Mouse (Mus musculus) CH12.LX (cell line): ENCODE data around the gene Ccdc157. TPM values are rescaled to one million over a fixed set of nuclear protein-coding genes. Genes with fewer than 3 reads are reported as not detected.

Source experiments
- DNase-seq: peaks from one replicate; pipeline ENCODE4 v3.0.0-alpha.2; 2013; ENCODE audit errors: extremely low read depth
- H3K27ac ChIP-seq: 2 replicates; pipeline ENCODE4 v1.5.1; 2012; ENCODE audit warnings: low read depth, mild to moderate bottlenecking, control low read depth, moderate library complexity; ENCODE audit not compliant: insufficient read depth
- H3K27me3 ChIP-seq: replicated peaks from 2 replicates; pipeline ENCODE3; 2012; ENCODE audit warnings: inconsistent platforms
- H3K36me3 ChIP-seq, 2 experiments: replicated peaks in 1 of 2; 2 replicates each; pipeline versions ENCODE3 to v1.6.1; 2012; ENCODE audit warnings: inconsistent platforms in 1 of 2, low read length in 1 of 2, mild to moderate bottlenecking in 1 of 2, mixed read lengths in 1 of 2, moderate library complexity in 1 of 2; ENCODE audit not compliant: control insufficient read depth in 1 of 2, insufficient read depth in 1 of 2
- H3K4me1 ChIP-seq, 2 experiments: 2 replicates each; pipeline ENCODE4 v1.6.1; 2012; ENCODE audit warnings: inconsistent platforms in 1 of 2, moderate library complexity in 1 of 2; ENCODE audit not compliant: insufficient read depth in 2 of 2, control insufficient read depth in 1 of 2
- H3K4me2 ChIP-seq: 2 replicates; pipeline ENCODE4 v1.6.1; 2012; ENCODE audit warnings: low read depth, mild to moderate bottlenecking, control low read depth; ENCODE audit not compliant: poor library complexity, insufficient read depth, severe bottlenecking
- H3K4me3 ChIP-seq, 3 experiments: fragments of 150-350 bp in 1 of 3; sonication (generic) in 1 of 3; replicated peaks in 1 of 3; 2 replicates each; pipeline versions ENCODE3 to v1.5.1; 2011 to 2012; ENCODE audit warnings: low read depth in 2 of 3, low read length in 2 of 3, mild to moderate bottlenecking in 2 of 3, moderate library complexity in 2 of 3, control low read depth in 1 of 3, improper control_type of control experiment in 1 of 3, inconsistent platforms in 1 of 3, mixed read lengths in 1 of 3; ENCODE audit not compliant: poor library complexity in 1 of 3
- H3K79me2 ChIP-seq: replicated peaks from 2 replicates; pipeline ENCODE4 v1.6.1; 2012; ENCODE audit warnings: mild to moderate bottlenecking, moderate library complexity; ENCODE audit not compliant: control insufficient read depth, poor library complexity, insufficient read depth, severe bottlenecking; ENCODE audit errors: extremely low read depth
- H3K9ac ChIP-seq: 2 replicates; pipeline ENCODE4 v1.6.1; 2012; ENCODE audit warnings: low read depth, mild to moderate bottlenecking, control low read depth, moderate library complexity; ENCODE audit not compliant: insufficient read depth
- H3K9me3 ChIP-seq: replicated peaks from 2 replicates; pipeline ENCODE3; 2012; ENCODE audit warnings: low read length, inconsistent platforms, mixed read lengths
- BHLHE40 ChIP-seq: IDR thresholded peaks from 2 replicates; pipeline ENCODE4 v1.6.1; 2011; ENCODE audit warnings: mild to moderate bottlenecking, low read depth, low read length, improper control_type of control experiment
- CHD1 ChIP-seq: IDR thresholded peaks from 2 replicates; pipeline ENCODE4 v1.6.1; 2012; ENCODE audit warnings: low read depth, low read length, improper control_type of control experiment, inconsistent platforms
- CHD2 ChIP-seq: IDR thresholded peaks from 2 replicates; pipeline ENCODE4 v1.6.1; 2011; ENCODE audit warnings: low read length, improper control_type of control experiment
- CTCF ChIP-seq, 2 experiments: IDR thresholded peaks in 1 of 2; conservative IDR thresholded peaks in 1 of 2; 2 replicates each; pipeline ENCODE4 v1.5.1; 2011 to 2012; ENCODE audit warnings: low read depth in 2 of 2, low read length in 2 of 2, improper control_type of control experiment in 1 of 2, inconsistent platforms in 1 of 2, mild to moderate bottlenecking in 1 of 2, moderate library complexity in 1 of 2
- E2F4 ChIP-seq: IDR thresholded peaks from 2 replicates; pipeline ENCODE4 v1.6.1; 2011; ENCODE audit warnings: low read depth, low read length, improper control_type of control experiment; ENCODE audit not compliant: insufficient replicate concordance
- ELF1 ChIP-seq: IDR thresholded peaks from 2 replicates; pipeline ENCODE4 v1.6.1; 2014; ENCODE audit warnings: low read depth, mild to moderate bottlenecking, inconsistent platforms, low read length, improper control_type of control experiment
- EP300 ChIP-seq: IDR thresholded peaks from 2 replicates; pipeline ENCODE4 v1.6.1; 2011; ENCODE audit warnings: low read length, improper control_type of control experiment
- ETS1 ChIP-seq: conservative IDR thresholded peaks from 2 replicates; pipeline ENCODE4 v1.6.1; 2012; ENCODE audit warnings: low read depth, mild to moderate bottlenecking, inconsistent platforms, low read length, improper control_type of control experiment, moderate library complexity
- GABPA ChIP-seq: IDR thresholded peaks from 2 replicates; pipeline ENCODE4 v1.6.1; 2012; ENCODE audit warnings: low read depth, low read length, improper control_type of control experiment, inconsistent platforms; ENCODE audit not compliant: insufficient replicate concordance
- HCFC1 ChIP-seq: IDR thresholded peaks from 2 replicates; pipeline ENCODE4 v1.6.1; 2012; ENCODE audit warnings: low read depth, mild to moderate bottlenecking, inconsistent platforms, low read length, improper control_type of control experiment
- IRF4 ChIP-seq: IDR thresholded peaks from 2 replicates; pipeline ENCODE4 v1.6.1; 2014; ENCODE audit warnings: low read depth, mild to moderate bottlenecking, inconsistent platforms, low read length, improper control_type of control experiment
- JUN ChIP-seq: IDR thresholded peaks from 2 replicates; pipeline ENCODE4 v1.6.1; 2011; ENCODE audit warnings: low read depth, mild to moderate bottlenecking, low read length, improper control_type of control experiment, moderate library complexity; ENCODE audit not compliant: insufficient read depth
- JUND ChIP-seq: conservative IDR thresholded peaks from 2 replicates; pipeline ENCODE4 v1.6.1; 2011; ENCODE audit warnings: low read depth, low read length, improper control_type of control experiment
- KAT2A ChIP-seq: IDR thresholded peaks from 2 replicates; pipeline ENCODE4 v1.6.1; 2012; ENCODE audit warnings: low read length, improper control_type of control experiment, inconsistent platforms; ENCODE audit not compliant: insufficient replicate concordance
- MAFK ChIP-seq: IDR thresholded peaks from 2 replicates; pipeline ENCODE4 v1.6.1; 2011; ENCODE audit warnings: low read length, improper control_type of control experiment; ENCODE audit not compliant: insufficient replicate concordance
- MAX ChIP-seq: IDR thresholded peaks from 2 replicates; pipeline ENCODE4 v1.6.1; 2011; ENCODE audit warnings: low read length, improper control_type of control experiment
- MAZ ChIP-seq: IDR thresholded peaks from 2 replicates; pipeline ENCODE4 v1.6.1; 2012; ENCODE audit warnings: low read depth, mild to moderate bottlenecking, inconsistent platforms, low read length, improper control_type of control experiment, moderate library complexity
- MEF2A ChIP-seq: IDR thresholded peaks from 2 replicates; pipeline ENCODE4 v1.6.1; 2014; ENCODE audit warnings: low read depth, mild to moderate bottlenecking, inconsistent platforms, low read length, improper control_type of control experiment, borderline replicate concordance
- MXI1 ChIP-seq: IDR thresholded peaks from 2 replicates; pipeline ENCODE4 v1.6.1; 2011; ENCODE audit warnings: mild to moderate bottlenecking, low read depth, low read length, improper control_type of control experiment
- MYC ChIP-seq: IDR thresholded peaks from 2 replicates; pipeline ENCODE4 v1.6.1; 2011; ENCODE audit warnings: low read depth, mild to moderate bottlenecking, improper control_type of control experiment, low read length
- NELFE ChIP-seq: IDR thresholded peaks from 2 replicates; pipeline ENCODE4 v1.6.1; 2011; ENCODE audit warnings: low read depth, low read length, improper control_type of control experiment
- NRF1 ChIP-seq: IDR thresholded peaks from 2 replicates; pipeline ENCODE4 v1.6.1; 2014; ENCODE audit warnings: low read depth, mild to moderate bottlenecking, inconsistent platforms, low read length, improper control_type of control experiment, moderate library complexity
- PAX5 ChIP-seq: IDR thresholded peaks from 2 replicates; pipeline ENCODE4 v1.6.1; 2012; ENCODE audit warnings: low read length, inconsistent platforms, mixed read lengths
- POLR2A ChIP-seq: IDR thresholded peaks from 2 replicates; pipeline ENCODE4 v1.6.1; 2011; ENCODE audit warnings: low read depth, mild to moderate bottlenecking, improper control_type of control experiment, low read length
- POLR2AphosphoS2 ChIP-seq: IDR thresholded peaks from 2 replicates; pipeline ENCODE4 v1.6.1; 2011; ENCODE audit warnings: low read depth, low read length, improper control_type of control experiment
- RAD21 ChIP-seq: IDR thresholded peaks from 2 replicates; pipeline ENCODE4 v1.6.1; 2011; ENCODE audit warnings: low read depth, mild to moderate bottlenecking, low read length, improper control_type of control experiment, moderate library complexity
- RCOR1 ChIP-seq: conservative IDR thresholded peaks from 2 replicates; pipeline ENCODE4 v1.6.1; 2012; ENCODE audit warnings: low read depth, mild to moderate bottlenecking, inconsistent platforms, low read length, improper control_type of control experiment
- SIN3A ChIP-seq: IDR thresholded peaks from 2 replicates; pipeline ENCODE4 v1.6.1; 2012; ENCODE audit warnings: low read length, improper control_type of control experiment, inconsistent platforms
- SMC3 ChIP-seq: IDR thresholded peaks from 2 replicates; pipeline ENCODE4 v1.6.1; 2011; ENCODE audit warnings: low read depth, low read length, improper control_type of control experiment
- TBP ChIP-seq: conservative IDR thresholded peaks from 2 replicates; pipeline ENCODE4 v1.6.1; 2011; ENCODE audit warnings: low read depth, low read length, improper control_type of control experiment
- TCF12 ChIP-seq: IDR thresholded peaks from 2 replicates; pipeline ENCODE4 v1.6.1; 2014; ENCODE audit warnings: low read depth, mild to moderate bottlenecking, inconsistent platforms, low read length, improper control_type of control experiment
- UBTF ChIP-seq: IDR thresholded peaks from 2 replicates; pipeline ENCODE4 v1.6.1; 2012; ENCODE audit warnings: low read depth, mild to moderate bottlenecking, inconsistent platforms, low read length, improper control_type of control experiment, moderate library complexity
- USF1 ChIP-seq: IDR thresholded peaks from 2 replicates; pipeline ENCODE4 v1.6.1; 2014; ENCODE audit warnings: low read depth, mild to moderate bottlenecking, inconsistent platforms, low read length, improper control_type of control experiment
- USF2 ChIP-seq: conservative IDR thresholded peaks from 2 replicates; pipeline ENCODE4 v1.6.1; 2011; ENCODE audit warnings: low read depth, low read length, improper control_type of control experiment
- ZC3H11A ChIP-seq: IDR thresholded peaks from 2 replicates; pipeline ENCODE4 v1.6.1; 2012; ENCODE audit warnings: low read depth, mild to moderate bottlenecking, inconsistent platforms, low read length, improper control_type of control experiment
- ZKSCAN1 ChIP-seq: IDR thresholded peaks from 2 replicates; pipeline ENCODE4 v1.6.1; 2012; ENCODE audit warnings: low read depth, inconsistent platforms, low read length, improper control_type of control experiment, borderline replicate concordance
- ZMIZ1 ChIP-seq: IDR thresholded peaks from 2 replicates; pipeline ENCODE4 v1.6.1; 2012; ENCODE audit warnings: low read depth, mild to moderate bottlenecking, inconsistent platforms, low read length, improper control_type of control experiment
- ZNF384 ChIP-seq: IDR thresholded peaks from 2 replicates; pipeline ENCODE4 v1.6.1; 2012; ENCODE audit warnings: low read depth, low read length, improper control_type of control experiment, inconsistent platforms
- dilution Hi-C: fragments of 300-500 bp; cut with MboI; formaldehyde crosslinking; loops from 2 replicates; pipeline ENCODE4 v1.14.3; 2020; ENCODE audit warnings: low sequenced_read_pairs; ENCODE audit not compliant: extremely low pct_unique_long_range_greater_than_20kb, extremely low pct_ligation_motif_present
- in situ Hi-C: fragments of 300-500 bp; cut with MboI; formaldehyde crosslinking; loops from 3 replicates; pipeline ENCODE4 v1.14.3; 2019; ENCODE audit warnings: low sequenced_read_pairs, low pct_ligation_motif_present, low pct_unique_long_range_greater_than_20kb, mixed read lengths
- polyA plus RNA-seq: library from polyadenylated mRNA; unstranded; fragments of >175 nt; gene quantifications from 2 replicates; pipeline ENCODE4 v1.2.1, GENCODE M21; 2012; ENCODE audit warnings: low read depth; ENCODE audit not compliant: insufficient read length
- total RNA-seq, 2 experiments: library from RNA; depleted of rRNA; stranded (reverse); fragments of 300-350 nt in 1 of 2; fragments of >200 nt in 1 of 2; gene quantifications; 2 replicates each; pipeline ENCODE4 v1.2.3; 2012 to 2014

Gene Ccdc157
- total and polyA plus RNA-seq, 3 experiments: 2.3 to 4.4 (median 4.0) TPM

DNA sequence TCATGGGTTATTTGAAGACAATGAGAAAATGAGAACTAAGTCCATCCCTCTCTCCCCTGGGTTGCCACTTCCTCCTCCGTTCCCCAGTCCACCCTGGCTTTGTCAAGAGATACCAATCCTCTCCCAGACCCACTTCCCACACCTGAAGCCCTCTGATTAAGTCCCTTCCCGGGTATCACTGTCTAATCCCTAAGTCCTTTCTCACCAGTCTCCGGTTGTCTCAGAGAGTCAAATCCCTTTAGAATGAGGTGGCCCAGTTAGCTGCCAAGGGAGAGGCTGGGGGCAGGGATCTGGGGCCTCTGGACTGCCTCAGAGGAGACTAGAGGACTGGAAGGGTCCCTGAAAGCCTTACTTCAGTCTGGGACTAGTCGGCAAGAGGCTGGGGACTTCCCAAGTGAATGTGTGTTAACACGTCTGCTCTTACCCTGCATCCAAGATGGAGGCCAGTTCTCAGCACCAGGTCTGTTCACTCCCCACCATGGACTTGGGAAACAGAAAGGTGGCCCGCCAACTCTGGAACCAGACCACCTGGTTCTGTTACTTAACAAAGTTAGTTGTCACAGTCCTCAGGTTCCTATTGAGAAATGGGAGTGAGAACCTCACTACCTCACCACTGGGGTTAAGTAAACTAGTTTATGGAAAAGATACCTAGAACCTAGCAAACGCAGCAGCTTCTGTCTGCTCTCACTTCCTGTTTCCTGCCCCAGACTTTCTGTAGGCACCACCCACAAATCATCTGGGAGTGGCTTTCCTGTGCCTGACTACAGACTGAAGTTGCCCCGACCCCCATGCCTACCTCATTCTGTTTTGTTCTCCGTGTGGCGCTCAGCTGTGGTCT, 37.1 kb downstream of the Ccdc157 start, which contains the start of gene Sec14l2:
Sec14l2 (minus strand) TSS at position 674 of the 838 bp plus-strand sequence.
- H3K79me2 ChIP-seq: no peaks in the 10 kb centered on the region
- peaks cover 22% of the 10 kb centered on the region for H3K9me3 ChIP-seq
- dilution Hi-C loops (no loop called here), in situ Hi-C loops (no loop called here)
- H3K4me3 ChIP-seq: peak within 1 kb of the TSS; percentile 58 to 79 (median 66)
- peaks cover 8 to 24% of the 10 kb centered on the region in 2 experiments for H3K4me1 ChIP-seq
- H3K27me3 ChIP-seq: no peaks in the 10 kb centered on the region
- H3K27ac ChIP-seq: peak within 1 kb of the TSS; percentile 88
- peak; percentile 95 for DNase-seq
- H3K4me2 ChIP-seq: peak within 1 kb of the TSS; percentile 21
- H3K9ac ChIP-seq: peak within 1 kb of the TSS; percentile 95
- TF ChIP-seq ETS1 (no peak; the same call in none of the 2 replicates), MAFK (0 out of 2 replicates have a peak, but pooled peaks have one; percentile 21), NELFE (peak; percentile 92), SMC3 (no peak), MAX (no peak), MYC (peak; percentile 51; the same call in 1 of the 2 replicates), CTCF (conservative IDR thresholded peaks at IDR 0.05 in 1 of 2, IDR thresholded peaks at IDR 0.05 in 1 of 2; ENCODE audit: low read depth in 2 of 2, low read length in 2 of 2) (no peak), MXI1 (peak; percentile 73), BHLHE40 (no peak), ZKSCAN1 (no peak), USF2 (no peak), POLR2AphosphoS2 (peak; percentile 92), ELF1 (peak; percentile 99), CHD1 (0 out of 2 replicates have a peak, but pooled peaks have one; percentile 10), SIN3A (peak; percentile 91), IRF4 (peak; percentile 58), MEF2A (peak; percentile 34; the same call in 1 of the 2 replicates), TCF12 (peak; percentile 86), JUND (0 out of 2 replicates have a peak, but pooled peaks have one; percentile 30), EP300 (0 out of 2 replicates have a peak, but pooled peaks have one; percentile 27), CHD2 (peak; percentile 37; the same call in 1 of the 2 replicates), JUN (no peak), PAX5 (no peak), KAT2A (peak; percentile 58; the same call in 1 of the 2 replicates), NRF1 (peak; percentile 54; the same call in 1 of the 2 replicates), MAZ (peak; percentile 31; the same call in 1 of the 2 replicates), UBTF (no peak; the same call in 1 of the 2 replicates), ZC3H11A (no peak), USF1 (no peak), ZMIZ1 (peak; percentile 92), GABPA (no peak), POLR2A (peak; percentile 97), HCFC1 (peak; percentile 73), RAD21 (no peak), TBP (peak; percentile 97), E2F4 (no peak), RCOR1 (no peak; the same call in 1 of the 2 replicates), ZNF384 (no peak)
- H3K36me3 ChIP-seq: peaks cover 4 to 34% of the 10 kb centered on the region in 2 experiments
